Mouse (Mus musculus) hindbrain, embryonic 16.5 days (tissue): ENCODE results near the gene Crat. TPM values are rescaled to one million over a fixed set of nuclear protein-coding genes. Genes with fewer than 3 reads are reported as not detected.

Source experiments
- ATAC-seq: fragments of 200-750 bp; cut with Nextera tagmentation; 2 replicates; pipeline ENCODE4 v1.8.0; 2017; ENCODE audit warnings: moderate TSS enrichment, moderate library complexity
- H3K27ac ChIP-seq: fragments of 300-500 bp; sonication (generic); 2 replicates; pipeline ENCODE4 v1.5.1; 2014; ENCODE audit warnings: low read depth, mild to moderate bottlenecking, control low read depth, low read length, moderate library complexity
- H3K27me3 ChIP-seq: fragments of 300-500 bp; sonication (generic); replicated peaks from 2 replicates; pipeline ENCODE4 v1.6.1; 2014; ENCODE audit warnings: low read length; ENCODE audit not compliant: control insufficient read depth, insufficient read depth
- H3K36me3 ChIP-seq: fragments of 300-500 bp; sonication (generic); 2 replicates; pipeline ENCODE4 v1.6.1; 2014; ENCODE audit warnings: mild to moderate bottlenecking, low read length, moderate library complexity, mixed read lengths; ENCODE audit not compliant: control insufficient read depth, insufficient read depth
- H3K4me1 ChIP-seq: fragments of 300-500 bp; sonication (generic); 2 replicates; pipeline ENCODE4 v1.6.1; 2014; ENCODE audit warnings: low read depth, low read length; ENCODE audit not compliant: control insufficient read depth, insufficient read depth
- H3K4me2 ChIP-seq: fragments of 300-500 bp; sonication (generic); 2 replicates; pipeline ENCODE4 v1.6.1; 2014; ENCODE audit warnings: mild to moderate bottlenecking, low read length, control low read depth, moderate library complexity
- H3K4me3 ChIP-seq: fragments of 300-500 bp; sonication (generic); 2 replicates; pipeline ENCODE4 v1.5.1; 2014; ENCODE audit warnings: mild to moderate bottlenecking, low read length, control low read depth, moderate library complexity
- H3K9ac ChIP-seq: fragments of 300-500 bp; sonication (generic); 2 replicates; pipeline ENCODE4 v1.6.1; 2014; ENCODE audit warnings: low read depth, mild to moderate bottlenecking, control low read depth, low read length, moderate library complexity
- H3K9me3 ChIP-seq: fragments of 300-500 bp; sonication (generic); 2 replicates; pipeline ENCODE4 v1.6.1; 2014; ENCODE audit warnings: mild to moderate bottlenecking, low read length, moderate library complexity; ENCODE audit not compliant: control insufficient read depth
- WGBS: fragments of 180-500 bp; shearing (Covaris S2); extraction: QIAGEN DNeasy Blood & Tissue Kit; methylation state at CpG from one replicate; pipeline ENCODE4 v1.1.7; 2014; 5-methylcytosine and 5-hydroxymethylcytosine counted together
- polyA plus RNA-seq: library from polyadenylated mRNA; unstranded; fragments of >200 nt; fragmentation: Nextera tagmentation; extraction: Ambion mirVana; gene quantifications from 2 replicates; pipeline ENCODE4 v1.2.1, GENCODE M21; 2015

Gene Crat
- polyA plus RNA-seq, 1 experiment from 2014 or later = 25.4 TPM

DNA sequence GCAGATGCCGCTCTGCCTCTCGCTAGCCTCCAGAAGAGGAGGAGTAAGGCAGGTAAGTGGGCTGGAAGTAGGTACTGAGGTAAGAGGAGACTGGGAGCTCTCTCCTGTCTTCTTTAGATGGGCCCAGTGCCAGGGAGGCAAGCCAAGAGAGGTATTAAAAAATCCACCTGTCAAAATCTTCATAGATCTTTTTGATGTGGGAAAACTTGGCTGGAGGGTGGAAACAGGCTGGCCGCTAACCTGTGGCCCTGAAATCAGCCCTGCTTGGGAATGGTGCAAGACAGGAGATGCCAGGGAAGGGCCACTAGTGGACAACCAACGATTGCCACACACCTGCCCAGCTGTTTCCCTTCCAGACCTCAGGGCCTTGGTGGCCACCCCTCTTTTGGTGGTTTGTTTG lies 1.5 kb downstream of the Crat start:
- Histone ChIP-seq H3K9ac (no peak overlapping the region), H3K4me1 (peaks cover 44% of the 10 kb centered on the region), H3K36me3 (peaks cover 14% of the 10 kb centered on the region), H3K4me3 (peak overlapping the region; percentile 60), H3K4me2 (peak overlapping the region; percentile 77), H3K27ac (0 out of 2 replicates have a peak overlapping the region, but pooled peaks have one; percentile 3), H3K27me3 (no peaks in the 10 kb centered on the region), H3K9me3 (no peaks in the 10 kb centered on the region)
- WGBS = 80% methylated on average over 4 of the region's 4 CpGs
- no peak for ATAC-seq

- Histone ChIP-seq H3K4me3 (no peak overlapping the region; the same call in 1 of the 2 replicates), H3K4me1 (peaks cover 36% of the 10 kb centered on the region)
Measured at GRCm38 (mm10) chr2:30413038-30413973, 2.3 kb downstream of the Crat start.

DNA sequence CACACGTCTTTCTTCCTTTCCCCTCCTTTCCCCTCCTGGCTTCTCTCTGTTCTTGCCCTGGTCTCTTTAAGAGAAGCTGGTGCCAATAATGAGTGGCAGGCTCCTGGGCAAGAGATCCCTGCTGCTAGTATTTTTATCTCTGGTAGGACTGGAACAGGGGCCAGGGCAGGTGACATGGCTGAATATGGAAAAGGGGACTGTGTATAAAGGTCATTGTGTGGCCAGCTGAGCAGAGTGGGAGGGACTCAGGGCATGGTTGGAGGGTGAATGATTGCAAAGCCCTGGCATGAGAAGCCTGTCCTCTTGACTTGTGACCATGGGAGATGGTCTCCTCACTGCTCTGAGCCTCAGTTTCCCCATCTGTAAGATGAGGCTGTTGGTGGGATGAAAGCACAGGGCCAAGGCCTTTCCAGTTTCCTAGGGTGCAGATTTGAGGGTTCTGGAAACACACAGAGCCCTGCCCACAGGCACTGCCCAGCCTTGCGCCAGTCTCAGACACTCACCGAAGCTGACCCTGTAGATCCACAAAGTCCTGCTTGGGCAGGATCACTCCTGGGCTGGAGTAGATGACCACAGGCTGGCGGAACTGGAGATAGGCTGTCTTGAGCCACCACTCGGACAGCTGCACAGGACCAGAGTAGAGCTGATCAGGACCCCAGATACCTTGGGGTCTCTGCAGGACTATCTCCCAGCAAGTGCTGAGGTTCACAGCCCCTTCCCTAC lies 6.0 kb downstream of the Crat start:
- Histone ChIP-seq H3K27ac (no peak overlapping the region), H3K27me3 (no peaks in the 10 kb centered on the region), H3K4me1 (peaks cover 20% of the 10 kb centered on the region), H3K9me3 (no peaks in the 10 kb centered on the region), H3K9ac (no peak overlapping the region), H3K36me3 (peaks cover 35% of the 10 kb centered on the region), H3K4me3 (no peak overlapping the region), H3K4me2 (no peak overlapping the region)
- 92% methylated on average over 5 of the region's 5 CpGs for WGBS
- ATAC-seq = no peak

More at GRCm38 (mm10) chr2:30413038-30413973, 2.3 kb downstream of the Crat start:
- Histone ChIP-seq H3K4me2 (peak overlapping the region; percentile 77), H3K9ac (peak overlapping the region; percentile 2; the same call in 1 of the 2 replicates), H3K9me3 (no peaks in the 10 kb centered on the region), H3K36me3 (peaks cover 20% of the 10 kb centered on the region), H3K27me3 (no peaks in the 10 kb centered on the region), H3K27ac (no peak overlapping the region)
- 76% methylated on average over 16 of the region's 16 CpGs for WGBS
- no peak for ATAC-seq

- Histone ChIP-seq H3K4me2 (no peak overlapping the region), H3K9me3 (no peaks in the 10 kb centered on the region), H3K27me3 (no peaks in the 10 kb centered on the region), H3K36me3 (peaks cover 39% of the 10 kb centered on the region), H3K9ac (no peak overlapping the region), H3K4me1 (peaks cover 11% of the 10 kb centered on the region), H3K27ac (no peak overlapping the region), H3K4me3 (no peak overlapping the region)
- 90% methylated on average over 8 of the region's 8 CpGs for WGBS
- ATAC-seq = no peak
Measured at GRCm38 (mm10) chr2:30408452-30409100, 7.0 kb downstream of the Crat start.

GRCm38 (mm10) chr2:30407778-30408177 lies 7.8 kb downstream of the Crat start:
- Histone ChIP-seq H3K4me3 (no peak overlapping the region), H3K9ac (no peak overlapping the region), H3K27me3 (no peaks in the 10 kb centered on the region), H3K27ac (no peak overlapping the region), H3K9me3 (no peaks in the 10 kb centered on the region), H3K4me2 (no peak overlapping the region), H3K36me3 (peaks cover 45% of the 10 kb centered on the region), H3K4me1 (peaks cover 3% of the 10 kb centered on the region; the same call in 1 of the 2 replicates)
- WGBS = 91% methylated on average over 10 of the region's 10 CpGs
- ATAC-seq = no peak

GRCm38 (mm10) chr2:30407221-30407620 lies 8.4 kb downstream of the Crat start:
- H3K27ac ChIP-seq = no peak overlapping the region
- H3K27me3 ChIP-seq = no peaks in the 10 kb centered on the region
- no peak overlapping the region for H3K9ac ChIP-seq
- H3K4me2 ChIP-seq = no peak overlapping the region
- WGBS = 87% methylated on average over 2 of the region's 2 CpGs
- ATAC-seq = no peak
- H3K4me3 ChIP-seq = no peak overlapping the region
- H3K4me1 ChIP-seq = no peaks in the 10 kb centered on the region
- peaks cover 45% of the 10 kb centered on the region for H3K36me3 ChIP-seq
- H3K9me3 ChIP-seq = no peaks in the 10 kb centered on the region

- no peak overlapping the region for H3K4me2 ChIP-seq
- no peak for ATAC-seq
- no peak overlapping the region for H3K27ac ChIP-seq
- 0 out of 2 replicates have a peak, but pooled peaks cover 4% of the 10 kb centered on the region for H3K4me1 ChIP-seq
- no peaks in the 10 kb centered on the region for H3K9me3 ChIP-seq
- 85% methylated on average over 1 of the region's 1 CpGs for WGBS
- peaks cover 36% of the 10 kb centered on the region for H3K36me3 ChIP-seq
- no peaks in the 10 kb centered on the region for H3K27me3 ChIP-seq
- no peak overlapping the region for H3K9ac ChIP-seq
- no peak overlapping the region for H3K4me3 ChIP-seq
Measured at GRCm38 (mm10) chr2:30403870-30404269, 11.7 kb downstream of the Crat start.

- no peak for ATAC-seq
- H3K4me2 ChIP-seq = no peak overlapping the region
- WGBS = 81% methylated on average over 2 of the region's 2 CpGs
- no peaks in the 10 kb centered on the region for H3K9me3 ChIP-seq
- H3K9ac ChIP-seq = peak overlapping the region; percentile 23; the same call in 1 of the 2 replicates
- H3K4me3 ChIP-seq = no peak overlapping the region
- peaks cover 27% of the 10 kb centered on the region for H3K36me3 ChIP-seq
- 0 out of 2 replicates have a peak overlapping the region, but pooled peaks have one; percentile 25 for H3K27ac ChIP-seq
- 0 out of 2 replicates have a peak, but pooled peaks cover 4% of the 10 kb centered on the region for H3K4me1 ChIP-seq
- no peaks in the 10 kb centered on the region for H3K27me3 ChIP-seq
Measured at GRCm38 (mm10) chr2:30402843-30403242, 12.8 kb downstream of the Crat start.
